Mouse (Mus musculus) myocyte (in vitro differentiated cells): ENCODE measurements around the gene Prrc2b.

Experiments used
- CEBPB ChIP-seq: IDR thresholded peaks from 2 replicates; pipeline ENCODE4 v1.6.1; 2011; ENCODE audit warnings: mild to moderate bottlenecking, moderate library complexity; ENCODE audit not compliant: poor library complexity, insufficient read depth, severe bottlenecking
- E2F4 ChIP-seq: IDR thresholded peaks from one replicate; pipeline ENCODE4 v1.6.1; 2011; ENCODE audit warnings: mild to moderate bottlenecking, control low read depth, moderate library complexity; ENCODE audit not compliant: insufficient read depth
- MAX ChIP-seq: IDR thresholded peaks from one replicate; pipeline ENCODE4 v1.6.1; 2011; ENCODE audit warnings: low read depth, mild to moderate bottlenecking, control low read depth
- MYOG ChIP-seq, 3 experiments: IDR thresholded peaks; one replicate each; pipeline ENCODE4 v1.6.1; 2011; ENCODE audit warnings: control low read depth in 2 of 3, low read depth in 2 of 3, mild to moderate bottlenecking in 2 of 3; ENCODE audit not compliant: insufficient read length in 2 of 3, control insufficient read depth in 1 of 3, insufficient read depth in 1 of 3
- POLR2A ChIP-seq: IDR thresholded peaks from one replicate; pipeline ENCODE4 v1.6.1; 2011; ENCODE audit warnings: low read depth, mild to moderate bottlenecking, control low read depth, moderate library complexity; ENCODE audit not compliant: insufficient read length
- TCF12 ChIP-seq: IDR thresholded peaks from one replicate; pipeline ENCODE4 v1.6.1; 2011; ENCODE audit warnings: mild to moderate bottlenecking, control low read depth; ENCODE audit not compliant: poor library complexity, insufficient read depth, severe bottlenecking
- TCF3 ChIP-seq: IDR thresholded peaks from one replicate; pipeline ENCODE4 v1.6.1; 2011; ENCODE audit warnings: low read depth, control low read depth; ENCODE audit not compliant: insufficient read length
- USF1 ChIP-seq: IDR thresholded peaks from one replicate; pipeline ENCODE4 v1.6.1; 2011; ENCODE audit warnings: low read depth, mild to moderate bottlenecking, control low read depth, moderate library complexity

DNA sequence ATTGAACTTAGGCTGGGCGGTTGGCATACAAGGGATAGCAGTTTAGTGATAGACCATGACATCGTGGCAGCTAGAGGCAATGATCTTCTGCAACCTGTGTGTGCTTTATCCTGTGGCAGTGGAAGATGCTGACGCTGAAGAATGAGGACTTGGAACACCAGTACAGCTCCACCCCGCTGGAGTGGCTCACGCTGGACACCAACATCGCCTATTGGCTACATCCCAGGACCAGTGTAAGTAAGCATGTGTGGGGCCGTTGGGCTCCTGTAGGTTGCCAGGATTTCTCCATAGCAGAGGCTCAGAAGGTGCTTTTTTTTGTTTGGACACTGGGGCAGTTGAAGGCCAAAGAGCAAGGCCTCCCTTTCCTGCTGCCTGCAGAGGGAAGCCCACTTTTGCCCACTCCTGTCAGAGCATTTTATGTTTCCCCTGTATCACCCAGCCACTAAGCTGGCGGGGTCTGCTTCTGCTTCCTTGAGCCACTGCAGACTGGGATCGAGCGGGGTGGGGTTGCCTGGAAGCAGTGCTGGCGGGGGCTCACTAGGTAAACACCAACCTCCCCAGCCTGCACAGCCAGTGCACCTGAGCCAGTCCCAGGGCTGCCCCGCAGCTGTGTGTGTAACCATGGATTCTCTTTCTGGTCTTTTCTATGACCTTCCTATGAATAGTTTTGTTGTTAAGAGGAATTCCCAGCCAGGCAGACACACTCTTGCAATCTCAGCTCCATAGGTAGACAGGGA is 101.1 kb downstream of the Prrc2b start:
- TF ChIP-seq E2F4: no peak
- no peak for TF ChIP-seq MYOG (IDR thresholded peaks at IDR 0.05; ENCODE audit: control insufficient read depth in 1 of 3, insufficient read depth in 1 of 3, insufficient read length in 2 of 3, low read depth in 2 of 3)
- no peak for TF ChIP-seq USF1
- no peak for TF ChIP-seq POLR2A
- TF ChIP-seq MAX: no peak
- TF ChIP-seq CEBPB: no peak
- TF ChIP-seq TCF12: no peak
- no peak for TF ChIP-seq TCF3
